Mouse (Mus musculus): ENCODE measurements around the gene Dlg2.

DNA sequence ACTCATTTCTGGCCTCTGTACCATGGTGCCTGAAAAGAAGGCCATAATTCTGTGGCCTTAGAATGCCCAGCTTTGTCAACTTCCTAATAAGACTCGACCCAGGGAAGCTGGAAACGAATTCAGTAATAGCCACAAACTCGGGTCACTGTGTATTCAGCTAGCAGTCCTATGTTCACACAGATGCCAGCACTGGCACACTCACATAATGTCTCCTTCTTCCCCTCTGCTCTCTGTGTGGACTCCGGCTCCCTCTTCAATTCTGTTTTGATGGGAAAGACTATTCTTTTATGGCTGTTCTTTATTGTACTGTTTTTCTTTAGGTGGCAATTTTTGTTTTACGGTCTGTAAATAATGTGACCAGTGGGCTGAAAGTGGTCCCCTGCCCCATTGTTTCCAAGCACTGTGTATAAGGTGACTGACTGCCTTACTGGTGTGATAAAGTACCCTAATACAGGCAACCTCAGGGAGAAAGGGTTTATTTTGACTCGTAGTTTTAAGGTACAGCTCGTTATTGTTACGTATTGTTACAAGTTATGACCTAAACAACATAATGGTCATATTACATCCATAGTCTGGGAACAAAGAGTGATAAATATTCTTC lies 1816.5 kb downstream of the Dlg2 start:
- TF ChIP-seq CTCF (IDR thresholded peaks at IDR 0.05; ENCODE audit: control insufficient read depth, insufficient read depth, insufficient read length) (no peak), CEBPB (IDR thresholded peaks at IDR 0.05; ENCODE audit: low read depth) (no peak), USF1 (IDR thresholded peaks at IDR 0.05; ENCODE audit: low read depth) (no peak), MYOD1 (IDR thresholded peaks at IDR 0.05; ENCODE audit: control insufficient read depth, insufficient read length, low read depth) (no peak), MAX (IDR thresholded peaks at IDR 0.05) (no peak), MYOG (IDR thresholded peaks at IDR 0.05; ENCODE audit: control insufficient read depth, extremely low read depth, insufficient read length) (no peak), FOSL1 (IDR thresholded peaks at IDR 0.05; ENCODE audit: insufficient read depth, low read length, poor library complexity, severe bottlenecking) (no peak)

Measured in C2C12 (cell line).